20 mouse cellular contexts compared by ENCODE assay signal in genomic region chr19:6507393-6507792, GRCm38 (mm10). TPM values are rescaled to one million over a fixed set of nuclear protein-coding genes. Genes with fewer than 3 reads are reported as not detected.
DNase-seq lines count a peak whose midpoint lies in the region; ATAC-seq and TF ChIP-seq lines count a peak whose summit lies in the region.
"Had no signal": no experiment of that assay in that cellular context is flagged by ENCODE, and none has a peak within 500 bp of the region (broad histone marks: within the 10 kb centered on the region; RNA-seq: fewer than 3 reads in every experiment).

No protein-coding gene starts in this region.

- no peak for TF ChIP-seq CTCF in cerebellum, adult 2 months (IDR thresholded peaks at IDR 0.05; ENCODE audit: borderline replicate concordance, insufficient read depth, low read depth, low read length)

- H3K9me3 ChIP-seq in hindbrain, embryonic 16.5 days (ENCODE audit: control insufficient read depth, low read length): no peaks in the 10 kb centered on the region
- H3K9me3 ChIP-seq in hindbrain, embryonic 11.5 days (ENCODE audit: control insufficient read depth, low read length): no peaks in the 10 kb centered on the region
- H3K9me3 ChIP-seq in neural tube, embryonic 13.5 days: no peaks in the 10 kb centered on the region
- H3K9me3 ChIP-seq: heart, embryonic 10.5 days; liver, embryonic 15.5 days had no signal

- peaks cover 20% of the 10 kb centered on the region for H3K36me3 ChIP-seq in hindbrain, embryonic 16.5 days (ENCODE audit: control insufficient read depth, insufficient read depth, low read length)
- H3K36me3 ChIP-seq in hindbrain, embryonic 11.5 days (ENCODE audit: control insufficient read depth, insufficient read depth, low read length): no peaks in the 10 kb centered on the region
- peaks cover 69% of the 10 kb centered on the region for H3K36me3 ChIP-seq in neural tube, embryonic 13.5 days
- H3K36me3 ChIP-seq: heart, embryonic 10.5 days; liver, embryonic 15.5 days had no signal

- DNase-seq in cerebellum, adult 2 months: no peak
- DNase-seq in cerebellum, adult 11 months: no peak
- DNase-seq in hindbrain, embryonic 11.5 days (ENCODE audit: low spot score): no peak
- DNase-seq in neural tube, embryonic 10.5 days (ENCODE audit: extremely low spot score, low spot score): no peak
- peak; percentile 81 for DNase-seq in telencephalon, adult 2 months (ENCODE audit: low read depth, low spot score)
- no peak for DNase-seq in embryo, embryonic 9.5 days (ENCODE audit: extremely low spot score)
- DNase-seq: cerebellum, postnatal 14 days; gastrocnemius, postnatal 25 days; heart, postnatal 14 days; kidney, adult 2 months; kidney, postnatal 14 days; thymus, postnatal 14 days had no signal

- ATAC-seq in hindbrain, embryonic 16.5 days: no peak
- no peak for ATAC-seq in hindbrain, embryonic 11.5 days (ENCODE audit: low FRiP score)
- ATAC-seq in neural tube, embryonic 13.5 days (ENCODE audit: low read depth): no peak
- ATAC-seq: CD4-positive, CD25-positive, alpha-beta regulatory T cell, adult 4 months; lung, postnatal 0 days had no signal

- no peak overlapping the region for H3K4me3 ChIP-seq in cerebellum, adult 2 months (replicated peaks; ENCODE audit: insufficient read depth, low read depth, low read length)
- H3K4me3 ChIP-seq in hindbrain, embryonic 16.5 days (ENCODE audit: low read length): no peak overlapping the region
- no peak overlapping the region for H3K4me3 ChIP-seq in hindbrain, embryonic 11.5 days (ENCODE audit: low read depth, low read length)
- H3K4me3 ChIP-seq in neural tube, embryonic 13.5 days: no peak overlapping the region
- H3K4me3 ChIP-seq: heart, embryonic 10.5 days; liver, embryonic 15.5 days had no signal

- no peak for TF ChIP-seq POLR2A in cerebellum, adult 2 months (IDR thresholded peaks at IDR 0.05; ENCODE audit: borderline replicate concordance, insufficient read depth, low read length)

- 25% methylated on average over 10 of the region's 10 CpGs for WGBS in cerebellum, adult 2 months
- WGBS in hindbrain, embryonic 16.5 days: 57% methylated on average over 10 of the region's 10 CpGs
- WGBS in hindbrain, embryonic 11.5 days: 58% methylated on average over 10 of the region's 10 CpGs
- WGBS in neural tube, embryonic 13.5 days: 55% methylated on average over 10 of the region's 10 CpGs

- peaks cover 72% of the 10 kb centered on the region for H3K4me1 ChIP-seq in cerebellum, adult 2 months (ENCODE audit: control insufficient read depth, insufficient read depth, low read length)
- peaks cover 31% of the 10 kb centered on the region for H3K4me1 ChIP-seq in hindbrain, embryonic 16.5 days (ENCODE audit: control insufficient read depth, insufficient read depth, low read depth, low read length)
- no peaks in the 10 kb centered on the region for H3K4me1 ChIP-seq in hindbrain, embryonic 11.5 days (replicated peaks; ENCODE audit: control insufficient read depth, insufficient read depth, low read length)
- peaks cover 57% of the 10 kb centered on the region for H3K4me1 ChIP-seq in neural tube, embryonic 13.5 days (replicated peaks)

- no peak overlapping the region for H3K9ac ChIP-seq in hindbrain, embryonic 16.5 days (ENCODE audit: low read depth, low read length)
- no peak overlapping the region for H3K9ac ChIP-seq in hindbrain, embryonic 11.5 days (ENCODE audit: low read depth, low read length)
- H3K9ac ChIP-seq in neural tube, embryonic 13.5 days: no peak overlapping the region
- H3K9ac ChIP-seq: liver, embryonic 15.5 days had no signal

- 0 out of 2 replicates have a peak overlapping the region, but pooled peaks have one; percentile 39 for H3K27ac ChIP-seq in cerebellum, adult 2 months (ENCODE audit: insufficient read depth, low read length)
- 0 out of 2 replicates have a peak overlapping the region, but pooled peaks have one; percentile 20 for H3K27ac ChIP-seq in hindbrain, embryonic 16.5 days (ENCODE audit: low read depth, low read length)
- no peak overlapping the region for H3K27ac ChIP-seq in hindbrain, embryonic 11.5 days (ENCODE audit: low read depth, low read length)
- H3K27ac ChIP-seq in neural tube, embryonic 13.5 days (replicated peaks): peak overlapping the region; percentile 38; the same call in 1 of the 2 replicates
- H3K27ac ChIP-seq: heart, embryonic 10.5 days; liver, embryonic 15.5 days; stomach, postnatal 0 days had no signal

- no peak overlapping the region for H3K4me2 ChIP-seq in hindbrain, embryonic 16.5 days (ENCODE audit: low read length)
- no peak overlapping the region for H3K4me2 ChIP-seq in hindbrain, embryonic 11.5 days (replicated peaks; ENCODE audit: low read depth, low read length)
- H3K4me2 ChIP-seq in neural tube, embryonic 13.5 days: no peak overlapping the region
- H3K4me2 ChIP-seq: liver, embryonic 15.5 days had no signal

- H3K27me3 ChIP-seq in cerebellum, adult 2 months (ENCODE audit: control insufficient read depth, insufficient read depth, low read length): no peaks in the 10 kb centered on the region
- H3K27me3 ChIP-seq in hindbrain, embryonic 16.5 days (replicated peaks; ENCODE audit: control insufficient read depth, insufficient read depth, low read length): no peaks in the 10 kb centered on the region
- H3K27me3 ChIP-seq in hindbrain, embryonic 11.5 days (ENCODE audit: control insufficient read depth, insufficient read depth, low read length): 0 out of 2 replicates have a peak, but pooled peaks cover 2% of the 10 kb centered on the region
- no peaks in the 10 kb centered on the region for H3K27me3 ChIP-seq in neural tube, embryonic 13.5 days

RNA-seq across cellular contexts. Expression of gene Slc22a12, which starts 35.4 kb away (rescaled TPM):
- polyA plus RNA-seq in cerebellum, adult 2 months (2012; rRNA removed): 0.15 and 0.24 TPM in 2 replicates
- polyA plus RNA-seq in hindbrain, embryonic 16.5 days (2015; fragmentation: Nextera tagmentation; extraction: Ambion mirVana): 0.14 TPM in 1 of 2 replicates, not detected in the other
- polyA plus RNA-seq in hindbrain, embryonic 11.5 days (2014; fragmentation: Nextera tagmentation; extraction: Ambion mirVana): not detected in 2 replicates
- polyA plus RNA-seq in neural tube, embryonic 13.5 days (2015; fragmentation: Nextera tagmentation; extraction: Ambion mirVana): not detected in 2 replicates
- polyA plus RNA-seq: CD4-positive, CD25-positive, alpha-beta regulatory T cell, adult 4 months; heart, embryonic 10.5 days; limb, embryonic 14.5 days; liver, embryonic 15.5 days; stomach, postnatal 0 days had no signal
